Mouse (Mus musculus): ENCODE measurements at regions not wholly inside any gene's neighbourhood (a gene's known extent, or its start where the extent isn't known, plus 50 kb on each side); places are given as distances from the start of the nearest gene placed in this dataset.

- Histone ChIP-seq H3K27ac (ENCODE audit: insufficient read depth, low read length) (no peak overlapping the region), H3K4me3 (ENCODE audit: insufficient read depth, low read length) (no peak overlapping the region), H3K4me1 (ENCODE audit: control insufficient read depth, insufficient read depth, low read length) (no peaks in the 10 kb centered on the region)
- TF ChIP-seq POLR2A (IDR thresholded peaks at IDR 0.05; ENCODE audit: extremely low read depth, insufficient read depth, low read length) = no peak
- no peak for TF ChIP-seq CTCF (IDR thresholded peaks at IDR 0.05; ENCODE audit: extremely low read depth, insufficient read depth, low read length)
Observed at GRCm38 (mm10) chr11:30326371-30326770, 58.4 kb upstream of the Sptbn1 start.
